Mouse (Mus musculus): Measurements from ENCODE around the gene Rsph6a.

- TF ChIP-seq CTCF (IDR thresholded peaks at IDR 0.05; ENCODE audit: borderline replicate concordance, insufficient read depth, low read length), result no peak
- TF ChIP-seq POLR2A (IDR thresholded peaks at IDR 0.05; ENCODE audit: low read depth, low read length), result no peak
Measured at GRCm38 (mm10) chr7:19031641-19032040, 22.8 kb upstream of the Rsph6a start.

Measured in embryonic fibroblast, embryonic 13.5 days (primary cell).